Mouse (Mus musculus): ENCODE data around the gene Ccdc148. TPM values are rescaled to one million over a fixed set of nuclear protein-coding genes. Genes with fewer than 3 reads are reported as not detected.

Gene Ccdc148
- total and polyA plus RNA-seq, 3 experiments: not detected

GRCm38 (mm10) chr2:59193117-59193516 is 32.6 kb upstream of the Ccdc148 start:
- Histone ChIP-seq H3K27ac (ENCODE audit: control insufficient read depth, low read depth, low read length) (no peak overlapping the region), H3K27me3 (ENCODE audit: control insufficient read depth in 1 of 2, insufficient read depth in 2 of 2, low read length in 2 of 2) (no peaks in the 10 kb centered on the region), H3K4me1 (ENCODE audit: control insufficient read depth in 1 of 2, insufficient read depth in 2 of 2, low read length in 2 of 2) (no peaks in the 10 kb centered on the region), H3K79me2 (ENCODE audit: control insufficient read depth, insufficient read depth, low read length, poor library complexity) (no peaks in the 10 kb centered on the region), H3K4me3 (ENCODE audit: control insufficient read depth in 1 of 2, insufficient read depth in 1 of 2, low read depth in 2 of 2, low read length in 2 of 2) (no peak overlapping the region), H3K9me3 (replicated peaks; ENCODE audit: insufficient read depth, low read length) (no peaks in the 10 kb centered on the region), H3K9ac (ENCODE audit: control insufficient read depth, low read depth, low read length, poor library complexity, severe bottlenecking) (no peak overlapping the region), H3K36me3 (ENCODE audit: control insufficient read depth in 1 of 2, insufficient read depth in 2 of 2, low read length in 2 of 2) (no peaks in the 10 kb centered on the region)
- no peak for DNase-seq (ENCODE audit: low read depth, low spot score)
- TF ChIP-seq TCF12 (IDR thresholded peaks at IDR 0.05; ENCODE audit: low read depth, low read length) (no peak), ZNF384 (IDR thresholded peaks at IDR 0.05; ENCODE audit: low read depth, low read length) (no peak), MXI1 (IDR thresholded peaks at IDR 0.05; ENCODE audit: low read depth, low read length) (no peak), MYC (IDR thresholded peaks at IDR 0.05; ENCODE audit: low read depth, low read length) (no peak), RAD21 (IDR thresholded peaks at IDR 0.05; ENCODE audit: low read depth, low read length) (no peak), ETS1 (IDR thresholded peaks at IDR 0.05; ENCODE audit: low read depth, low read length) (no peak), E2F4 (IDR thresholded peaks at IDR 0.05; ENCODE audit: borderline replicate concordance, low read depth, low read length) (no peak), MYB (IDR thresholded peaks at IDR 0.05; ENCODE audit: low read depth, low read length) (no peak), POLR2AphosphoS5 (IDR thresholded peaks at IDR 0.05; ENCODE audit: borderline replicate concordance, low read depth, low read length) (no peak), CHD2 (IDR thresholded peaks at IDR 0.05; ENCODE audit: low read length) (no peak)

GRCm38 (mm10) chr2:59191466-59191865 is 31.0 kb upstream of the Ccdc148 start:
- TF ChIP-seq RAD21 (IDR thresholded peaks at IDR 0.05; ENCODE audit: low read depth, low read length): no peak
- Histone ChIP-seq H3K9ac (ENCODE audit: control insufficient read depth, low read depth, low read length, poor library complexity, severe bottlenecking) (no peak overlapping the region), H3K36me3 (ENCODE audit: control insufficient read depth in 1 of 2, insufficient read depth in 2 of 2, low read length in 2 of 2) (no peaks in the 10 kb centered on the region), H3K4me1 (ENCODE audit: control insufficient read depth in 1 of 2, insufficient read depth in 2 of 2, low read length in 2 of 2) (no peaks in the 10 kb centered on the region), H3K27me3 (ENCODE audit: control insufficient read depth in 1 of 2, insufficient read depth in 2 of 2, low read length in 2 of 2) (no peaks in the 10 kb centered on the region), H3K9me3 (replicated peaks; ENCODE audit: insufficient read depth, low read length) (no peaks in the 10 kb centered on the region), H3K27ac (ENCODE audit: control insufficient read depth, low read depth, low read length) (no peak overlapping the region), H3K79me2 (ENCODE audit: control insufficient read depth, insufficient read depth, low read length, poor library complexity) (no peaks in the 10 kb centered on the region), H3K4me3 (ENCODE audit: control insufficient read depth in 1 of 2, insufficient read depth in 1 of 2, low read depth in 2 of 2, low read length in 2 of 2) (no peak overlapping the region)
- DNase-seq (ENCODE audit: low read depth, low spot score): no peak

GRCm38 (mm10) chr2:59190186-59190585 is 29.7 kb upstream of the Ccdc148 start:
- no peak overlapping the region for H3K9ac ChIP-seq (ENCODE audit: control insufficient read depth, low read depth, low read length, poor library complexity, severe bottlenecking)
- H3K9me3 ChIP-seq (replicated peaks; ENCODE audit: insufficient read depth, low read length): no peaks in the 10 kb centered on the region
- H3K27me3 ChIP-seq (ENCODE audit: control insufficient read depth in 1 of 2, insufficient read depth in 2 of 2, low read length in 2 of 2): no peaks in the 10 kb centered on the region
- TF ChIP-seq EP300 (IDR thresholded peaks at IDR 0.05; ENCODE audit: low read depth in 1 of 2, low read length in 2 of 2) (no peak), USF2 (IDR thresholded peaks at IDR 0.05; ENCODE audit: borderline replicate concordance in 1 of 2, insufficient read depth in 1 of 2, low read depth in 1 of 2, low read length in 2 of 2) (no peak), ETS1 (IDR thresholded peaks at IDR 0.05; ENCODE audit: low read depth, low read length) (no peak), ZC3H11A (IDR thresholded peaks at IDR 0.05; ENCODE audit: low read depth, low read length) (no peak), BHLHE40 (IDR thresholded peaks at IDR 0.05; ENCODE audit: borderline replicate concordance, low read depth, low read length) (no peak), ZKSCAN1 (IDR thresholded peaks at IDR 0.05; ENCODE audit: low read depth, low read length) (no peak), MEF2A (IDR thresholded peaks at IDR 0.05; ENCODE audit: extremely low read depth, insufficient replicate concordance, low read depth, low read length, poor library complexity, severe bottlenecking) (no peak), HCFC1 (IDR thresholded peaks at IDR 0.05; ENCODE audit: low read depth, low read length) (no peak), CTCF (IDR thresholded peaks at IDR 0.05 in 2 of 3, conservative IDR thresholded peaks at IDR 0.05 in 1 of 3; ENCODE audit: control insufficient read depth in 1 of 3, insufficient read depth in 1 of 3, low read depth in 2 of 3, low read length in 3 of 3, poor library complexity in 1 of 3, severe bottlenecking in 1 of 3) (no peak), MAZ (IDR thresholded peaks at IDR 0.05; ENCODE audit: low read depth, low read length) (no peak), GABPA (IDR thresholded peaks at IDR 0.05; ENCODE audit: low read depth, low read length) (no peak), MYC (IDR thresholded peaks at IDR 0.05; ENCODE audit: low read depth, low read length) (no peak), GATA1 (IDR thresholded peaks at IDR 0.05; ENCODE audit: low read depth, low read length) (no peak), E2F4 (IDR thresholded peaks at IDR 0.05; ENCODE audit: borderline replicate concordance, low read depth, low read length) (no peak), POLR2AphosphoS2 (IDR thresholded peaks at IDR 0.05; ENCODE audit: low read length) (no peak), NELFE (IDR thresholded peaks at IDR 0.05; ENCODE audit: low read depth, low read length) (no peak), NRF1 (IDR thresholded peaks at IDR 0.05; ENCODE audit: insufficient read depth, low read depth, low read length, poor library complexity, severe bottlenecking) (no peak), MXI1 (IDR thresholded peaks at IDR 0.05; ENCODE audit: low read depth, low read length) (no peak), SIN3A (IDR thresholded peaks at IDR 0.05; ENCODE audit: low read length) (no peak)
- H3K4me3 ChIP-seq (ENCODE audit: control insufficient read depth in 1 of 2, insufficient read depth in 1 of 2, low read depth in 2 of 2, low read length in 2 of 2): no peak overlapping the region
- H3K36me3 ChIP-seq (ENCODE audit: control insufficient read depth in 1 of 2, insufficient read depth in 2 of 2, low read length in 2 of 2): no peaks in the 10 kb centered on the region
- DNase-seq (ENCODE audit: low read depth, low spot score): no peak
- no peaks in the 10 kb centered on the region for H3K79me2 ChIP-seq (ENCODE audit: control insufficient read depth, insufficient read depth, low read length, poor library complexity)
- no peak overlapping the region for H3K27ac ChIP-seq (ENCODE audit: control insufficient read depth, low read depth, low read length)
- no peaks in the 10 kb centered on the region for H3K4me1 ChIP-seq (ENCODE audit: control insufficient read depth in 1 of 2, insufficient read depth in 2 of 2, low read length in 2 of 2)

All from MEL (cell line).